Comparison of ENCODE assay signal across 15 mouse cellular contexts in genomic region chr10:98700407-98700806, GRCm38 (mm10).
DNase-seq lines count a peak whose midpoint lies in the region.
"Had no signal": no experiment of that assay in that cellular context is flagged by ENCODE, and none has a peak within 500 bp of the region (broad histone marks: within the 10 kb centered on the region; RNA-seq: fewer than 3 reads in every experiment).

No protein-coding gene starts in this region.

- DNase-seq in heart, adult 11 months, result peak; percentile 87
- no peak for DNase-seq in heart, postnatal 4 days
- DNase-seq in ovary, adult 18-20 months (ENCODE audit: low spot score), result peak; percentile 5
- DNase-seq in ovary, postnatal 10 days (ENCODE audit: low spot score), result no peak
- peak; percentile 14 for DNase-seq in Muller cell, postnatal 12 days (ENCODE audit: inconsistent ontology term)
- DNase-seq in right cerebral cortex, postnatal 4 days, result no peak
- DNase-seq: adrenal gland, adult 2 months; adrenal gland, postnatal 14 days; cerebellum, adult 11 months; cerebellum, adult 8-10 months; cerebellum, postnatal 10 days; cerebellum, postnatal 36 days; embryo, embryonic 11 days; gastrocnemius, postnatal 25 days; heart, postnatal 14 days had no signal

Comparison
In these comparisons a context has a peak if more than half of its experiments do, and no peak if none do; other contexts are left out.
1. DNase-seq: peak in heart, adult 11 months (single experiment), ovary, adult 18-20 months (single experiment) and Muller cell, postnatal 12 days (single experiment); none in heart, postnatal 4 days (single experiment), ovary, postnatal 10 days (single experiment) and right cerebral cortex, postnatal 4 days (single experiment).